Mouse (Mus musculus) kidney, adult 2 months (tissue): ENCODE measurements at regions not wholly inside any gene's neighbourhood (a gene's known extent, or its start where the extent isn't known, plus 50 kb on each side); places are given as distances from the start of the nearest gene placed in this dataset.
A peak's percentile ranks its signal among the peaks of the same experiment; 100 is the strongest.

Source experiments
- DNase-seq: peaks from one replicate; pipeline ENCODE4 v3.0.0; 2021
- H3K27ac ChIP-seq: fragments of 200-500 bp; 2 replicates; pipeline ENCODE4 v1.5.1; 2012; ENCODE audit warnings: low read depth, low read length, control low read depth, inconsistent platforms; ENCODE audit not compliant: insufficient read depth
- H3K27me3 ChIP-seq: fragments of 200-500 bp; replicated peaks from 2 replicates; pipeline ENCODE4 v1.6.1; 2012; ENCODE audit warnings: mild to moderate bottlenecking, moderate library complexity, low read length, inconsistent platforms; ENCODE audit not compliant: control insufficient read depth, insufficient read depth
- H3K36me3 ChIP-seq: fragments of 200-500 bp; 2 replicates; pipeline ENCODE4 v1.6.1; 2012; ENCODE audit warnings: mild to moderate bottlenecking, moderate library complexity, low read length, inconsistent platforms; ENCODE audit not compliant: control insufficient read depth, insufficient read depth
- H3K4me1 ChIP-seq: fragments of 200-500 bp; 2 replicates; pipeline ENCODE4 v1.6.1; 2011; ENCODE audit warnings: low read length; ENCODE audit not compliant: control insufficient read depth, insufficient read depth
- H3K4me3 ChIP-seq: fragments of 200-500 bp; 2 replicates; pipeline ENCODE4 v1.5.1; 2011; ENCODE audit warnings: mild to moderate bottlenecking, low read depth, low read length, control low read depth; ENCODE audit not compliant: insufficient read depth
- CTCF ChIP-seq: fragments of 200-500 bp; conservative IDR thresholded peaks from 2 replicates; pipeline ENCODE4 v1.5.1; 2011; ENCODE audit warnings: low read depth, mild to moderate bottlenecking, control low read depth, low read length, moderate library complexity, mixed read lengths; ENCODE audit not compliant: insufficient read depth, insufficient read length
- POLR2A ChIP-seq: fragments of 200-500 bp; IDR thresholded peaks from one replicate; pipeline ENCODE4 v1.6.1; 2011; ENCODE audit warnings: low read depth, low read length, control low read depth
- WGBS: fragments of 180-500 bp; shearing (Covaris S2); methylation state at CpG from one replicate; pipeline ENCODE4 v1.1.7; 2018; 5-methylcytosine and 5-hydroxymethylcytosine counted together

- no peak for TF ChIP-seq POLR2A
- no peak for TF ChIP-seq CTCF
- H3K27ac ChIP-seq, result no peak overlapping the region
- H3K4me1 ChIP-seq, result no peaks in the 10 kb centered on the region
- no peaks in the 10 kb centered on the region for H3K27me3 ChIP-seq
- no peaks in the 10 kb centered on the region for H3K36me3 ChIP-seq
- H3K4me3 ChIP-seq, result no peak overlapping the region
- 80% methylated on average over 5 of the region's 5 CpGs for WGBS
- no peak for DNase-seq
These were observed 93.7 kb upstream of the Wars2 start for GRCm38 (mm10) chr3:99047156-99047555.

- Histone ChIP-seq H3K27ac (no peak overlapping the region), H3K36me3 (no peaks in the 10 kb centered on the region), H3K4me1 (no peaks in the 10 kb centered on the region), H3K4me3 (no peak overlapping the region), H3K27me3 (no peaks in the 10 kb centered on the region)
- TF ChIP-seq CTCF (peak; percentile 54), POLR2A (no peak)
- DNase-seq, result peak; percentile 5
- 50% methylated on average over 2 of the region's 2 CpGs for WGBS
These were observed 91.6 kb upstream of the Wars2 start for GRCm38 (mm10) chr3:99049305-99049704.

GRCm38 (mm10) chr3:99052176-99052575, 88.7 kb upstream of the Wars2 start:
- no peak for DNase-seq
- no peaks in the 10 kb centered on the region for H3K27me3 ChIP-seq
- no peak overlapping the region for H3K27ac ChIP-seq
- 60% methylated on average over 4 of the region's 4 CpGs for WGBS
- H3K36me3 ChIP-seq, result no peaks in the 10 kb centered on the region
- no peak overlapping the region for H3K4me3 ChIP-seq
- no peaks in the 10 kb centered on the region for H3K4me1 ChIP-seq
- TF ChIP-seq CTCF (no peak), POLR2A (no peak)

- H3K4me3 ChIP-seq, result no peak overlapping the region
- no peaks in the 10 kb centered on the region for H3K4me1 ChIP-seq
- WGBS, result 93% methylated on average over 3 of the region's 3 CpGs
- DNase-seq, result no peak
- no peak overlapping the region for H3K27ac ChIP-seq
- H3K36me3 ChIP-seq, result no peaks in the 10 kb centered on the region
- no peaks in the 10 kb centered on the region for H3K27me3 ChIP-seq
- TF ChIP-seq POLR2A, result no peak
- no peak for TF ChIP-seq CTCF
These were observed 73.7 kb upstream of the Wars2 start for GRCm38 (mm10) chr3:99067168-99067567.
